Mouse (Mus musculus): ENCODE data around the gene Sec11a. TPM values are rescaled to one million over a fixed set of nuclear protein-coding genes. Genes with fewer than 3 reads are reported as not detected.
A peak's percentile ranks its signal among the peaks of the same experiment; 100 is the strongest.

Sec11a gene
- polyA plus RNA-seq, 1 experiment: 47.9 TPM

DNA sequence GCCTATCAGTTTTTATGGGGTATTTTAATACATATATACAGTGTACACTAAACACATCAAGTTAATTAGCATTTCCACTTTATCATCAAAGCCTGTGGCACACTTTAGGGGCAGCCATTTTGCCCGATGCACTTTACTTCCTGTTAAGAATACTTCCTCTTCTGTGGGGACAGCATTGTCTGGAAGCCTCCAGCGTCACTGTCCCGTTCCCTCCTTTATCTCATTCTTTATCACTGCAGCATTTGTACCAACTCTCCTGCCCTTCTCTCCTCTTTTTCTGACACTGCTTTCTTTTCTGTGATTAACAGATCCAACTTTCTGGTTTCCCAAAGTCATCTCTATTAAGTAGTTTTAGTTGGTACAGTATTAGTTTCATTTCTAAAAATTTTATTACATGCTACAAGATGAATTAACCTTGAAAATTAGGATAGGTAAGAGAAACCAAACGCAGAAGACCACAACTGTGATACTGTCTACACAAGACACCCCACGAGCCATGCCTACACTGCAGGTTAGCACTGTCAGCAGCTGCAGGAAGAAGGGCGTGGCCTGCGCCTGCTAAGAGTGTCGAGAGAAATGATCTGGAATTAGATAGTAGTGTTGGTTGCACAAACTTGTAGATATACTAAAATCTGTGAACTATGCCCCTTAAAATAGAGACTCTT lies 28.5 kb downstream of the Sec11a start:
- WGBS: 19% methylated on average over 8 of the region's 8 CpGs
- Histone ChIP-seq H3K4me1 (ENCODE audit: control insufficient read depth, insufficient read depth, low read length) (peaks cover 2% of the 10 kb centered on the region; the same call in 1 of the 2 replicates), H3K4me3 (replicated peaks; ENCODE audit: control insufficient read depth, low read depth, low read length) (peak overlapping the region; percentile 21), H3K27ac (ENCODE audit: control insufficient read depth, insufficient read depth, low read depth, low read length, poor library complexity) (no peak overlapping the region)
- no peak for TF ChIP-seq POLR2A (IDR thresholded peaks at IDR 0.05; ENCODE audit: borderline replicate concordance, control insufficient read depth, low read depth, low read length)
- no peak for TF ChIP-seq CTCF (IDR thresholded peaks at IDR 0.05; ENCODE audit: control insufficient read depth, insufficient read depth, low read length)

DNA sequence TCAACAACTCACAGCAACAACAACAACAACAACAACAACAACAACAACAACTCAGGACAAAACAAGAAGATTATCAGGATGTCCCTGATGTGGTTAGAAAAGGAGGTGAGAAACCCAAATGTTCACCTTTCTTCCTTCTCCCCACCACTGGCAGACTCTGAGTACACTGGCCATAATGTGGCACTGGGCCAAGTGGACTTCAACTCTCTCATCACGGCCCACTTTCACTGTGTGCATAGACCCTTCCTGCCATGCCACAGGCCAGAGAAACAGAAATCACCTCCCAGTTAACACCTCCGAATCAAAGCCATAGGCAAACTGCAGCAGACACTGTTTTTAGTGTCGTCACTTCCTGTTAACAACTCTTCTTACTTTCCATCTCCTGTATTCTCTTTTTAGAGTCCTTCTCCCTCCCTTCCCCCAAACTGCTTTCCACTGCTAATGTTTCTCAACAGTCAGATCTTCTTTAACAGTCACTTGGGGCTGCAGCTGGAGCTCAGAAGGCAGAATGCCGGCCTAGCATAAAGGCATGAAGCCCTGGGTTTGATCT lies 29.6 kb downstream of the Sec11a start:
- Histone ChIP-seq H3K4me1 (ENCODE audit: control insufficient read depth, insufficient read depth, low read length) (peaks cover 2% of the 10 kb centered on the region; the same call in 1 of the 2 replicates), H3K27ac (ENCODE audit: control insufficient read depth, insufficient read depth, low read depth, low read length, poor library complexity) (no peak overlapping the region), H3K4me3 (replicated peaks; ENCODE audit: control insufficient read depth, low read depth, low read length) (no peak overlapping the region)
- no peak for TF ChIP-seq POLR2A (IDR thresholded peaks at IDR 0.05; ENCODE audit: borderline replicate concordance, control insufficient read depth, low read depth, low read length)
- no peak for TF ChIP-seq CTCF (IDR thresholded peaks at IDR 0.05; ENCODE audit: control insufficient read depth, insufficient read depth, low read length)
- WGBS: 68% methylated on average over 4 of the region's 4 CpGs

DNA sequence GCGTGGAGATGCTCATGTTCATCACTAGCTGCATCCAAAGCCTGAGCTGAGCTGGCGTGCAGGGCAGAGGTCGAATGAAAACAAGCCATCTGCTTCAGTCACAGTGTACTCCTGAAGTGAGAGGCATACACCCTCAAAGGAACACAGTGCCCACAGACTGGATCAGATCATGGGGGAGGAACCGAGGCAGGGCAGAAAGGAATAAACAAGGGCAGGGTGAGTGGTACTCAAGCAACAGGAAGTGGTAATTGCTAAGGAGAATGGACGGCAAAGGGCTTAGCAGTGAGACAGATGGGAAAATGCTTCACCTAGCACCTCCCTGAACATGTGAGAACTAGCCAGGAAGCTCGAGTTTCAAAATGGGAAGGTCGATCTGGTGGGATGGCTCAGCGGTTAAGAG lies 35.1 kb downstream of the Sec11a start:
- no peak overlapping the region for H3K27ac ChIP-seq (ENCODE audit: control insufficient read depth, insufficient read depth, low read depth, low read length, poor library complexity)
- no peaks in the 10 kb centered on the region for H3K4me1 ChIP-seq (ENCODE audit: control insufficient read depth, insufficient read depth, low read length)
- 75% methylated on average over 8 of the region's 8 CpGs for WGBS
- no peak for TF ChIP-seq POLR2A (IDR thresholded peaks at IDR 0.05; ENCODE audit: borderline replicate concordance, control insufficient read depth, low read depth, low read length)
- no peak for TF ChIP-seq CTCF (IDR thresholded peaks at IDR 0.05; ENCODE audit: control insufficient read depth, insufficient read depth, low read length)
- H3K4me3 ChIP-seq (replicated peaks; ENCODE audit: control insufficient read depth, low read depth, low read length): no peak overlapping the region

DNA sequence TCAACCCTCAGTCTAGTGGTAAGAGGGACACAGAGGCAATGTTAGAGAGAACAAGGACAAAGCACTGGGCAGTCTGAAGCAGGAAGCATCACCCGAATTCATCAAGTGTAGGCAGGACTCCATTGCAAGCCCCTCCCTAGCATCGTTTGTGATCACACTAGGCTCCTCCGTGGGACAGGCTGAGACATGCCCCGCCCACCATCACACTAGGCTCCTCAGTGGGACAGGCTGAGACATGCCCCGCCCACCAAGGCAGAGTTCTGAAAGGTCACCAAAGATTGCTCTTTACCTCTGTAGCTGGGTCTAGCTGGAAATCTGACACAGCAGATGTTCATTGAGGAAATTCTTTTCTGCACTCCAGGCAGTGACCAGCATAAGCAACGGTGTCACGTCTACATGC lies 36.5 kb downstream of the Sec11a start:
- WGBS: 69% methylated on average over 7 of the region's 7 CpGs
- Histone ChIP-seq H3K4me3 (replicated peaks; ENCODE audit: control insufficient read depth, low read depth, low read length) (no peak overlapping the region), H3K27ac (ENCODE audit: control insufficient read depth, insufficient read depth, low read depth, low read length, poor library complexity) (no peak overlapping the region), H3K4me1 (ENCODE audit: control insufficient read depth, insufficient read depth, low read length) (no peaks in the 10 kb centered on the region)
- TF ChIP-seq CTCF (IDR thresholded peaks at IDR 0.05; ENCODE audit: control insufficient read depth, insufficient read depth, low read length) (no peak), POLR2A (IDR thresholded peaks at IDR 0.05; ENCODE audit: borderline replicate concordance, control insufficient read depth, low read depth, low read length) (no peak)

DNA sequence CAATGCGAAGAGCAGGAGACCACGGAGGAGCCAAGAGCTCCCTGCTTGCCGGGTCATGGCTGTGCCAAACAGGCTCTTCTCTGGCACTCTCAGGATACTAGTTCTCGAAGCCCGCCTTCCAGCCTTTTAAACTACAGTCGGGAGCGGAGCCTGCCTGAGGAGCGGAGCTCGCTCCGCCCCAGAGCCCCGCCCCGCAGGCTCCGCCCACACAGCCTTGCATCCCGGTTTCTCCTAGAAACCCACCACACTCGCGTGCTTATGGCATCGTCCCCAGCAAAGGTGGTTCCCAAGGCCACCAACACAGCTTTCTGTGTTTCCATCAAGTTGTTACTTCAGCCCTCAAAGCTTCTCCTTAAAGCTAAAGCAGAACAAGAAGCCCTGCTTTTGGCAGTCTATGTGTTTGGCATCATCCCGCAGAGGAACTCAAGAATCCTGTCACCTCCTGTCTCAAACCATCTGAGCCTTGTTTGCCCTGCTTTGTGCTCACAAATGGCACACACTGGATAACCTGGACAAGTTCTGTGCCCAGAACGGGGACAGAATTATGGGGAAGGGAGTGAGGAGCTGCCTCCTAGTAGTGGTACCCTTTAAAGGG lies 42.6 kb downstream of the Sec11a start, which contains the start of gene Nmb:
Nmb (minus strand) TSS at position 156 of the 595 bp plus-strand sequence.
- peak within 1 kb of the TSS; percentile 66 for H3K4me3 ChIP-seq (replicated peaks; ENCODE audit: control insufficient read depth, low read depth, low read length)
- H3K4me1 ChIP-seq (ENCODE audit: control insufficient read depth, insufficient read depth, low read length): no peaks in the 10 kb centered on the region; the same call in 1 of the 2 replicates
- 3% methylated on average over 19 of the region's 19 CpGs for WGBS
- no peak within 1 kb of the TSS for H3K27ac ChIP-seq (ENCODE audit: control insufficient read depth, insufficient read depth, low read depth, low read length, poor library complexity)
- TF ChIP-seq CTCF (IDR thresholded peaks at IDR 0.05; ENCODE audit: control insufficient read depth, insufficient read depth, low read length) (no peak), POLR2A (IDR thresholded peaks at IDR 0.05; ENCODE audit: borderline replicate concordance, control insufficient read depth, low read depth, low read length) (no peak)

DNA sequence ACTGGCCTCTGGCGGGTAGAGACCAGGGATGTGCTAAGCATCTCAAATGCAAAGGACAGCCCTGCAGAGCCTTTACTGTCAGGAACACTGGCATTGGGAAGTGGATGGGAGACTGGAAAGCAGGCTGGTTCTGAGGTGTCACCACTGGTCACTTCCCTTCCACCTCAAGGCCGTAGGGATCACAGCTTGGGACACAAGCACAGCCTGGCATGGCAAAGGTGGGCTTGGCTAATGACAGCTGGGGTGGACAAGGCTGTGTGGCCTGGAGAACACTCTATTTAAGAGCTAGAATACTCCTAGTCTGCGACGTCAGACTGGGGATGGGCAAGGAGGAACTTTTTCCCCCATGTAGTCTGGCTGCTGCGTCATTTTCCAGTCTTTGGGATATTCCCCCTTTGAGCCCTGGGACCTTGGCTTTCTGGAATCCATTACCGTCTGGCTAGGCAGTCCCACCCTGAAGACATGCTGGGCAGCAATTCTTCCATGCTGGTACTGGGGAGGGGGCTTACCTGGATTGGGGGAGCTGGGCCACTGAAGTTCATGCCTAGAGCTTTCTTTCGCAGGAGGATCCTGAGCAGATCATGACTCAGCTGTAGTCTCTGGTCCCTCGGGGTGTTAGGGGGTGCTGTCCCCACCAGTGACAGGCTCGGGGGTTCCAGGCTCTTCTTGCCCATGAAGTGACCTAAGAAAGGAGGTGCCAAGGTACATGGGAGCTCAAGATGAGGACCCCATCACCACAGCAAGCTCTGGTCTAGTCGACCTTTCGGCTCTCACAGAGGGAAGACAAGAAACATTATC lies 43.8 kb downstream of the Sec11a start:
- Histone ChIP-seq H3K4me3 (replicated peaks; ENCODE audit: control insufficient read depth, low read depth, low read length) (no peak overlapping the region), H3K27ac (ENCODE audit: control insufficient read depth, insufficient read depth, low read depth, low read length, poor library complexity) (no peak overlapping the region), H3K4me1 (ENCODE audit: control insufficient read depth, insufficient read depth, low read length) (no peaks in the 10 kb centered on the region; the same call in 1 of the 2 replicates)
- 79% methylated on average over 11 of the region's 11 CpGs for WGBS
- TF ChIP-seq CTCF (IDR thresholded peaks at IDR 0.05; ENCODE audit: control insufficient read depth, insufficient read depth, low read length) (no peak), POLR2A (IDR thresholded peaks at IDR 0.05; ENCODE audit: borderline replicate concordance, control insufficient read depth, low read depth, low read length) (no peak)

DNA sequence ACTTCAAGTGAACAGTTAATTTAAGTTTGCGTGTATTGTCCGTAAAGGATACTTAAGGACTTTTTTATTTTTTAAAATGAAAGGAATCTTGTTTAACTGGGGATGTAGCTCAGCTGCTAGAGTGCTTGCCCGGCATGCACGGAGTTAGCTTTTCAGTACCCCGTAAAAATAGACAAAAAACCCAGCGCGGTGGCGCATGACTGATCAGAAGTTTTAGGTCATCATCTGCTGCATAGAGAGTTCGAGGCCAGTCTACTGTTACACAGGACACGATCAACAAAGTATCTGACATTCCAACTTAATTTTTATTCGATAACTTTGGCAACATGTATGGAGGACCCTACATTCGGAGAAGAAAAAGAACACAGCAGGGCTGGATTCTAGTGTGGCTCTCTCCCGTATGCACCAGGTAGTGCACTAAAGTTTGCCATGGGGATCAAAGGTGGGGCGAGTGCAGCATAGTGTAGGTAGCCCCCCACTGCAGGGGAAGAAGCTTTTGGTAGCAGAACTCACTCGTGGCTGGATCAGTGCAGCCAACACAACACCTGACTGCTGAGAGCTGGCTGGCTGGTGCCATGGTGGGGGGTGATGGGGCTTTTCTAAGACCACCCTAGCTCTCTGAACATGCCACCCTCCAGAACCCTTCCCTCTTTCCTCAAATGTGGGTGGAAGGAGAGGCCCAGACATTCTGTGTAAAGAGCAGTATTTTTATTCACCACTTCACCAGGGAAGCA lies 45.9 kb downstream of the Sec11a start:
- Histone ChIP-seq H3K4me3 (replicated peaks; ENCODE audit: control insufficient read depth, low read depth, low read length) (peak overlapping the region; percentile 76), H3K4me1 (ENCODE audit: control insufficient read depth, insufficient read depth, low read length) (no peaks in the 10 kb centered on the region; the same call in 1 of the 2 replicates), H3K27ac (ENCODE audit: control insufficient read depth, insufficient read depth, low read depth, low read length, poor library complexity) (peak overlapping the region; percentile 46; the same call in 1 of the 2 replicates)
- TF ChIP-seq CTCF (IDR thresholded peaks at IDR 0.05; ENCODE audit: control insufficient read depth, insufficient read depth, low read length): no peak
- no peak for TF ChIP-seq POLR2A (IDR thresholded peaks at IDR 0.05; ENCODE audit: borderline replicate concordance, control insufficient read depth, low read depth, low read length)
- 19% methylated on average over 15 of the region's 15 CpGs for WGBS
